Mouse (Mus musculus) T-helper 1 cell (primary cell): Measurements from ENCODE around the gene Tns4.

Experiments used
- in situ Hi-C: fragments of 300-600 bp; cut with MboI, MseI; formaldehyde crosslinking; loops from one replicate; pipeline ENCODE4 v1.15.1; 2025; ENCODE audit warnings: high pct_unique_total_duplicates

The Tns4 gene

DNA sequence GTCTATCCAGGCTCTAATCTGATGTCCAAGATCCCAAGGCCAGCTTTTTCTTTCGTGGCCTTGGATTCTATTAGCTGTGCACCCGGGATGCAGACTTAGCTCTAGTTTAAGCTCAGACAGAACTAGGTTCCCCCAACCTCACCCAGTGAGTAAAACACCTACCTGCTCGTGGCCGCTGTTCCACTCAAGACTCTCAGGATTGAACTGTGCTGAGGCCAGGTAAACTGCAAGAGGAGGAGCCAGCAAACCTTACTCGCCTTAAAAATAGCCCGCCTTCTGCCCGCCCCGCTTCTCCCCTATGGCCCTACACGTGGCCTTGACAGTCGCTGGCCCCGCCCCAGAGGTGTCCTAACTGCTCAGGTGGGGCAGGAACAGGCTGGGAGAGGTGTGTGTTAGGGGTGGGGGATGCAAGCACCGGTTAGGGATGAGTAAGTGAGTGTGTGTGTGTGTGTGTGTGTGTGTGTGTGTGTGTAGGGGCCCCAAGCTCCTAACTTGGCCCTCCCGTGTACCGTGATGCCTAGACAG lies at the start of gene Tns4:
Tns4 (minus strand) TSS at position 230 of the 525 bp plus-strand sequence.
- in situ Hi-C loops, result loop anchor here (25.0 kb wide), 1 partner anchor 948 kb away; the partner anchor contains the start of genes Krt33b and Krt34

DNA sequence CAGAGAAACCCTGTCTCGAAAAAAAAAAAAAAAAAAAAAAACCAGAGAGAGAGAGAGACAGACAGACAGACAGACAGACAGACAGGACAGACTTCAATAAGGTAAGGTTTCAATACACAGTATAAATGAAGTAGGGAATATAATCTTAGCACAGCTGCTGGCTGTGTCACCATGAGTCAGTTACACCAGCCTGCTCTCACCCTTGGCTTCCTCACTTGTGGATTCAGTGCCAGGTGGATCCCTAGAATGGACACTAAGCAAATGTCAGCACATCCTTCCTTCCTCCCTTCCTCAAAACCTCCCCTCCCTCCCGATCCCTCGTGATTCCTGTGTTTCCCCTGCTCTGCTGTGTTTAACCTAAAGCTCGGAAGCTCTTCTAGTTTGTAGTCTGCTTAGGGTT lies 48.3 kb upstream of the Tns4 start:
- in situ Hi-C loops, result no loop called here

DNA sequence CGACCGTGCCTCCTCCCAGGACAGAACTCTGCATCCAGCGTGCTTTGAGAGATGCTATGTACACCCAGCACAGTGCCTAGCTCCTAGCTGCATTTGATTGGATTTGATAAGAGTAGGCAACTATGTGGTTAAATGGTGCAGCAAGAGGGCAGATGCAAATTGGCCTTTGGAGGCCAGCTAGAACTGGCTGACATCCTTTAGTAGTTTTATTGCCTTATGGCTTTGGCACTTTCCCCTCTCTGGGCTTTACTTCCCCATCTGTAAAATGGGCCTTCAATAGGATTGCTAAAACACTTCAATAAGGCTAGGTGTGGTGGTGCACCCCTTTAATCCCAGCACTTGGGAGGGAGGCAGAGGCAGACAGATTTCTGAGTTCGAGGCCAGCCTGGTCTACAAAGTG lies 47.9 kb upstream of the Tns4 start:
- in situ Hi-C loops, result no loop called here

DNA sequence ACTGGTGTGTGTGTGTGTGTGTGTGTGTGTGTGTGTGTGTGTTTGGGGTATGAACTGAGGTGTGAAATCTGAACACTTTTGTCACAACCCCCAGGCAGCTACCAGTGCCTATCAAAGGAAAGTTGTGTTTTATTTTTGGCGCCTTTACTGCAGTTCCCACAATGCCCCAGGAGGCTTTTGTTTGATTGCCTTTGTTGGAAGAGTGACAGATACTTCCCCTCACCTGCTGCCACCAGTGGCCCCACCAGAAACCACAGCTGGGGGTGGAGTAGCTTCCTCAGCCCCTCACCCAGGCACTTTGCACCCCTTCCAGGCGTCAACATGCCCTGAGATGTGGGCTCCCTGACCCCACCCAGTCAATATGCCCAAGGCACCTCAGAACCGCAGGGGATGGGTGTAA lies 47.3 kb upstream of the Tns4 start:
- in situ Hi-C loops, result no loop called here

DNA sequence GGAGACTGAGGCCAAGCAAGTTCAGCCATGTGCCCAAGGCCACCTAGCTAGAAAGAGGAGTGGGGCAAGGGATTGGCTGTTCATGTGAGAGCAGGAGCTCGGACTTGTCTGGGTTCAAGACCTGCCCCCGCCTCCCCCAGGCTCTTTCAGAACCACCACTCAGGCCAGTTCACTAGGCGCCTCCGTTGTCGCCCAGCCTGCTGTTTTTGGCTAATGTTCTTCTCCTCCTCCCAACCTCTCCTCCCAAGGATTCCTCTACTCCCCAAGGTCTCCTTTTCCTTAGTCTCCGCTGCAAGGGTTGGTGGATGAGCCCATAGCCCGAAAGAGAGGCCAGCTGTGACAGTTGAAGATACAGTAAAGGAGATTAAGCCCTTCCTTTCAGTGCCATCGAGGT lies 45.9 kb upstream of the Tns4 start:
- in situ Hi-C loops, result no loop called here

DNA sequence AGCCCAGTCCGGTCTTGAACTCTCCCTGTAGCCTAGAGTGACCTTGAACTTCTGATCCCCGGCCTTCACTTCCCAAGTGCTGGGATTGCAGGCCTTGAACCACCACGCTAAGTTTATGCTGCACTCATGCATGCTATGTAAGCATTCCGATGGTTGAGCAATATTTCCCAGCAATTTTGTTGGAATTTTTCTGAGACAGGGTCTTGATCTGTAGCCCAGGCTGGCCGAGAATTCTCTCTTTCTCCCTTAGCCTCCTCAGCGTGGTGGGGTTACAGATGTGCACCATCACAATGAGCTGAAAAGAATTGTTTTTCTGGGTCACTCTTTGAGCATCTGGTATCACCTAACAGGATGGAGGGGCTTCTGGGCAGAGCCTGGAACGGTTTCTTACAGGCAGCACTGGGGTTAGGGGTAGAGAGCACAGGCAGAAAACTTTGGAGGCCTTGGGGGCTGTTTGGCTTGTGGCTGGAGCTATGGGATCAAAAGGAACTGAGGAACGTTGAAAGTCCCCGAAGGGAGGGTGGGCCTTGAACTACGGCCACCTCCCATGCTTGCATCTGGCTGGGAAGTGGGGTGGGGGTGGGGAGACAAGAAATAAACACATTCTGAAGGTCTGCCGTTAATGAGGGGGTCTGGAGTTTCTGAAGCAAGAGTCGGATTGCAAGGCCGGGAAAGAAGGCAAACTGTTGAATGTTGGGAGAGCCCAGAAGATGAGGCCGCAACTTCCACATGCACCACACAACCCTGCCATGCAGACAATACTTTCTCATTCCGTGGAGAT lies 45.4 kb upstream of the Tns4 start:
- in situ Hi-C loops, result no loop called here

DNA sequence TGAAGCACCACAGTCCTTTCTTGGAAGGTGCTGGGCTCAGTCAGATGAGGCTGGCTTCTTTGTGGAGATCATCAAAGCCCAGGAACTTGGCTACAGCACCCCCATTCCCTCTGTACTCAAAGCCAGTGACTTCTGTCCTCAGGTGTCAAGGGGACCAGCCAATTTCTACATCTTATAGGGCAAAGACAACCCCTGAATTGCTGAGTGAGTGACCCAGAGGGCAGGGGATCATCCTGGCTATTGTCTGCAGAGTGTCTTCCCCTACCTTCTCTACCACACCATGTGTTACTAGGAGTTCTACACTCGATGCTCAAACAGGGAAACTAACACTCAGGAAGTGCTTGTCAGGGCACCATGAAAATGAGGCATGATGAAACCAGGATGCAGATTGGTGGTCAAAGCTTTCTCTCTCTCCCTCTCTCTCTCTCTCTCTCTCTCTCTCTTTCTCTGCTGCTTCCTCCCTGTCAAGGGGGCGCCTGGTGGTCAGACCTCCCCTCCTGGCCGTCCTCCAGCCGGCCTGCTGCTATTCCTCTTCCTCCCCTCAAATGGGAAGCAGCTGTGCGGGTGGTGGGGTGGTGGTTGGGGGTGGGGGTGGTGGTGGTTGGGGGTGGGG lies 44.3 kb upstream of the Tns4 start:
- in situ Hi-C loops, result no loop called here

DNA sequence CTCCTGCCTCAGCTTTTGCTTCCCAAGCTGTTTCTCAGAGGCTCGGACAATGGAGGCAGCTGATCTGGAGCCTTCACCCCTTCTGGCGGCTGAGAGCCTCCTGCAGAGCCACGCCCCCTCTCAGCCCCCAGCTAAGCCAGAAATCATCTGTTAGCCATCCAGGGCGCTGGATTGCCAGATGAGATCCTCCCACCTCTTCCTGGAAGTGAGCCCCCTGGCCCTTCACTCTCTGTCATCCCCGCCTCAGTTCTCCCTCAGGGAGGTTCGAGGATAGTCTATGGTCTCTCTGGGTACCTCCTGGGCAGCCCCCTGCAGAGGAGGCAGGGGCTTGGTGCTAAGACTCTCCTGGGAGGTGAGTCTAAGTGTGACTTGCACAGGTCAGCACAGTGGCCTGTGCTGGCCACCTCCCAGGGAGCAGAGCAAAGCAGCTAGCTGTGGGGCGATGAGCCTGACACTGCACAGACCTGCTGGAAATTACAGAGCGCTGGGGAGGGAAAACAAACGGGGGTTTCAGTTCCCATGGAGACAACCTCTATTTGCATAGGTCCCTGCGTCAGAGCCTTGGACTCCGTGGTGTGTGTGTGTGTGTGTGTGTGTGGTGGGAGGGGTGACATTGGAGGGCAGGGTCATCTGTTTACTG lies 43.1 kb upstream of the Tns4 start:
- in situ Hi-C loops, result no loop called here

DNA sequence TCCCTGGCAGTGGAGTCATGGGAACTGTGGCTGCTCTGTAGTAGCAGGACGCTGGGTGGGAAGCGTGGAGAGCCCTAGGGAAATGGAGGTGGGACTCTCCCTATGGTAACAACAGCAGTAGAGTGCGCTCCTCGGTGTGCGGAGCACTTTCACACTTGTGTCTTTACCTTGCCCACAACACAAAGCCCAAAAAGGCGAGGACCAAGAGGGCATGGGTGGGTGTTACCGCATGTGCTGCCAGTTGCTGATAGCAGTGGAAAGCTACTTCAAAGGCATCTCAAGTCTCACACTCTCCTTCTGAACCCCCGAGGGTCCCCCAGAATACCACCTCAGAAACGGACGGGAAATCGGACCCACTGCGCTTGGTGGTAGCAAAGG lies 42.3 kb upstream of the Tns4 start:
- in situ Hi-C loops, result no loop called here

DNA sequence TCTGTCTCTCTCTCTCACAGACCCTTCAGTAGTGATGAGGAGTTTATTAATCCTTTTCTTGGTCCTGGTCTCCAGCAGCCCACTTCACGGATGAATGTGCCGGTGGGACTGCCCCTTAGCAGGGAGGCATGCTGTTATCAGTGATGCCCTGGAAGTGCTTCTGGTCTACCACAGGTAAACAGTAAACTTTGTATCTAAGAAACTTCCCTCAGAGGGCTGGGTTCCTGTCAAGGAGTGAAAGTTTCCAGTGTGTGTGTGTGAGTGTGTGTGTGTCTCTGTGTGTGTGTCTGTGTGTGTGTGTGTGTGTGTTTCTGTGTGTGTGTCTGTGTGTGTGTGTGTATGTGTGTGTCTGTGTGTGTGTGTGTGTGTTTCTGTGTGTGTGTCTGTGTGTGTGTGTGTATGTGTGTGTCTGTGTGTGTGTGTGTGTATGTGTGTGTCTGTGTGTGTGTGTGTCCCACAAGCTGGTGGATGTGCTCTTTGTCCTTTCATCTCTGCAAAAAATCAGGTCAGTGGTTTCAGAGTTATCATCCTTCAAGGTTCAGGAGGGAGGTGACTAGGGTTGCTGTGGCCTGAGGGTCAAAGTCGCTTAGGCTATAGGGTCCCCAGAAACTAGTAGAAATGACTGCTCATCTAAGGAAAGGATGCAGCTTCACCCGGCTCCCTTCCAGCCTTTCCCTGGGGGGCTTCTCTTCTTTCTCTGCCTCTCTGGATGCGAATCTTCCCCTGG lies 41.8 kb upstream of the Tns4 start:
- in situ Hi-C loops, result no loop called here

DNA sequence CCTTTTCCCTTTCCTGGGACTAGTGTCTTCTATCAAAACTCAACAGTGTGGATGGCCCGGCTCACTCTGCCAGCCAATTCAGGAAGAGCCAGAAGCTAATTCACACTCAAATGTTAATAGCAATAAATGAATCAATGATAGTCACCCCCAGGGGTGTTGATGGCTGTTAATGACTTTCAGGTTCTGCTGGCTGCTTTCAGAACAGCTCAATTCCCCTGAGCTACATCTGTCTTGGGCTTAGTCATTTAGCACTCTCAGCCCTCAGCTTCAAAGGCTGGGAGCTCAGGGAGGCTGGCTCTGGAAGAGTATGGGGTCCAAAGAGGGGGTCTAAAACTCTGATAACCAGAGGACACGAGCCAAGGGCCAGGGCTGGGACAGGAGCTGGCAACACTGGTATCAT lies 40.2 kb upstream of the Tns4 start:
- in situ Hi-C loops, result no loop called here

DNA sequence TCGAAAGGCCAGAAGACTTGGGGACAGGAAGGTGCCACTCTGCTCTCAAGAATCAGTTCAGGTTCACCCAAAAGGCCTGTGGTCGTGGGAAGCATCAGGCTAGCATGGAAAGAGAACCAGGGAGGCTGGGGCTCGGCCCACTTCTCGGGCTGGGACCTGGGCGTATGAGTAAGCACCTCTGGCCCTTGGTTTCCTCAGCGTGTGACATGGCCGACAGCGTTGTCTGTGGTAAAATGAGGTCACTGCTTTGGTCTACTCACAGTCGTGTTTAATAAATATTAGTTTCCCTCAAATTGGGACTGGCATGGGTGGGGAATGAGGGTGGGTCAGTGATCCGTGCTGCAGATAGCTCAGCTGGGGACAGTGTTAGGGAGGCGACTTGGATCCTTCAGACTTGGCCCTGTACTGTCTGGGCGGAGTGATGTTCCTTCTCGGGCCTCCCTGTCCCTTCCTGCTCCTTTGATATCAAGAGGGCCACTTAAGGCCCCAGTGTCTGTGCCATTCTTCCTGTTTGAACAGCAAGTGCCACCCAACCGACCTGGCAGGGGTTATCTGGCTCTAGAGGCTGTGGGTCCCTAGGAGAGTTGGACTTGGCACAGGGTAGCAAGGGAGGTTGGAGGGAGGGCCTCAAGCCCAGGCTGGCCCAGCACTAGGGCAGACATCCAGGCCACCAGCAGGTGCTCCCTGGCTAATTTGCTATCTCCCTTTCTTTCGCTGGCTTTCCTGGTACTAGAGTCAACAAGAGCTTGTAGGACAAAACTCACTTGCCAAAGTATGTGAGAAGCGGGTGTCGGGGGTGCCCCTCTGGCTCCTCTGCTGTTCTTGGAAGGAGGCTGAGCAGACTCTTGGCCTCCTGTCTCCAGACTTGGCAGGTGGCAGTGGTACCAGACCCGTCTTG lies 38.9 kb upstream of the Tns4 start:
- in situ Hi-C loops, result no loop called here

DNA sequence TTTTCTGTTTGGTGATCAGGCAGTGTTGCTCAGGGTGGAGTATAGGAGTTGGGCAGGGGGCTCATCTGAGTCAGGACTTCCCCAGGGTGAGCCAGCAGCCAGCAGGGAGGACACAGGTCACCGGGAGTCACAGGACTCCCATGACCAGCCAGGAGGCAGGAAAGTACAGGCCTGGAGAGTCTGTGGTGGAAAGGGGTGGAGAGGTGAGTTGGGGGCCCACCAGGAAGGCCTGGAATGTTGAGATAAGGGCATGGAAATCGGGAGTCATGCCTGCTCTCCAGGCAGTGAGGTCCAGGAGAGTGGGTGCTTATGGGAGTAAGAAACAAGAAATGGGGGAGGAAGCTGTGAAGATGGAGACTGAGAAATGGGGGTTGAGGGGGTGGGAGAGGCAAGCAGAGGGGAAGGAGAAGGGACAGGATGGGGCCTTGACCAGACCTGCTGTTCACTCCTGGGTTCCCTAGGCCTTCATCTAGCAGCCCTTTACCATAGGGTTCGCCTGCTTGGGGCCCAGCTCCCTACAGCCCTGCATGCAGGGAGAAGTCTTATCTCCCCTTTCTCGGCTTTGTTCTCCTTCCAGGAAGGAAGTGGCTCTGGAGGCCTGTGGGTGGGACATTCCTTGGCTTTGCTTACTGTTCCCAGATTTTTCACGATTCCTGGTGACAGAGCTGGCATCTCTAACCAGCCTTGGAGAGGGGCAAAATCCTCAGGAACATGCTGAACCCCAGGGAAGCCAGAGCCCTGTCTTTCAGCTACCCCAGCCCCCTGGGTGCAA lies 37.6 kb upstream of the Tns4 start:
- in situ Hi-C loops, result no loop called here

DNA sequence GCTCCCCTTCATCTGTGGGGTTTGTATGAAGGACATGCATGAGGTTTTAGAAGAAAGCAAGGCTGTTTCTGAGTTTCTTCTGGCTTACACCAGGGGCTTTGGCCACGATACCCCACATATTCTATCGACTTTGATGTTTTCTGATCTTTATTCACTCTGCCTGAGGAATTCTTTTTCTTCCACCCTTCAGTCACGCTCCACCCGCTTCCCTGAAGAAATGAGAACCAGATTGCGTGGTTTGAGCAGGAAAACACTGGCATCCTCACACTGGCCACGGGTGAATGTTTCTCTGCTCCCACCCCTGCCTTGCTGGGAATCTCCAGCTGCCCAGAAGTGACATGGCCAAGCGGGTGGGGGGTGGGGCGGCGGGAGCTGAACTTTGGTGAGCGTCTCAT lies 35.5 kb upstream of the Tns4 start:
- in situ Hi-C loops, result loop anchor here (5.0 kb wide), 1 partner anchor 87 kb away; no protein-coding TSS in a partner anchor

DNA sequence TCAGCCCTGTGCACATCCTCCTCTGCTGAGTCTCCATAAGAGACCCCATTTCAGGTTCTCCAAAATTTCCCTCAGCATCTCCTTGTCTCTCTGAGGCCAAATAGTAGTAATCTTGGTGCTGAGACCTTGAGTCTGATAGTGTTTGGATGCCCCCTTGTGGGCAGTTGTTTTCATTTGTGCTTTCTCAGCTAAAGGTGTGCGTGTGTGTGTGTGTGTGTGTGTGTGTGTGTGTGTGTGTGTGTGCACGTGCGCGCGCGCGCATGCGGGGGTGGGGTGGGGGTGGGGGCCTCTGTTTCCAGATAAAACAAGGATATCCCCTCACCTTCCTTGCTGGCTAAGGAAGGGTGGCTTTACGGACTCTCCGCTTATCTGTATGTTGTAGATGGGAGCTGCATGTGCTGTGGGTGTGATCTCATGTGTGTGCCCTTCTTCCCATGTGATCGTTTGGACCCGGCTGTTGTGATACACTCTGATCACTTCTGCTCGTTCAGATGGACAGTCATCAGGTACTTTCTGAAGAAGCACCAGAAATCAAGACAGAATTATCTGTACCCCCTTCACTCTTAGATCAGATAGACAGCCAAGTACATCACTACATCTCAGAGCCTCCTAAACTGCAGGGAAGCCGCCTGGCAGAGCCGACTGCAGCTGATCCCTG lies 35.0 kb upstream of the Tns4 start:
- in situ Hi-C loops, result loop anchor here (5.0 kb wide), 1 partner anchor 87 kb away; no protein-coding TSS in a partner anchor

DNA sequence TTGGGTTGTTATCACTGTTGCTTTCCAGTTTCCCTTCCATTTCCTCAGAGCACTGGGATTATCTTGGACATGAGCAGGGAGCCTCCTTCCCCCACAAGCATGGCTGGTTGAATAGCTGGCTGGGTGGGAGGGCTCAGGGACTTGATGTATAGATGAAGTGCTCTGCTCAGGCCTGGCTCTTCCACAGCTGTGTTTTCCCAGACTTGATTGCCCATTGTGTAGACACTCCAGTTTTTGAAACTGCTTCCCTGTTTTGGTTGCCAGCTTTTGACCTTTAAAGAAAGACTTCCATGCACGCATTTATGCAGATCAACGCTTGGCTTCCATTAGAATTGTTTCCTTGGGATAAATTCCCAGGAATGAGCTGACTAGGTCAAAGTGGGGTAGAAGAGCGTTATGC lies 33.6 kb upstream of the Tns4 start:
- in situ Hi-C loops, result loop anchor here (5.0 kb wide), 1 partner anchor 85 kb away; no protein-coding TSS in a partner anchor

DNA sequence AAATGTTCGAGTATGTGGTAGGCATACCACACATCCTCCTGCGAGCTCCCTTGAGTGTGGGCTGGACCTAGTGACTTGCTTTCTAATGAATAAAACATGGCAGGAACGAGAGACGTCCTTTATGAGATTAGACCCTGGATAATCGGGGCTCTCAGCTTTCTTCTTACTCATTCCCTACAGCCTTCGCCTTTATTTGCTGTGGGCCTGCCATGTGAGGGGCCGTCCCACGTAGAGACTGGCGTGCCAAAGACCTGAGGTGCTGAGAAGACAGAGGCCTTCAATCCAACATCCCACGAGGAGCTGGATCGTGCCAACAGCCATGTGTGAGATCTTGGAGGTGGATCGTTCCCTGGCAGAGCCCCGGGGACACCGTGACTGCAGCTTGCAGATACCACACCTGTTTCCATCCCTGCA lies 32.1 kb upstream of the Tns4 start:
- in situ Hi-C loops, result loop anchor here (5.0 kb wide), 1 partner anchor 84 kb away; no protein-coding TSS in a partner anchor

DNA sequence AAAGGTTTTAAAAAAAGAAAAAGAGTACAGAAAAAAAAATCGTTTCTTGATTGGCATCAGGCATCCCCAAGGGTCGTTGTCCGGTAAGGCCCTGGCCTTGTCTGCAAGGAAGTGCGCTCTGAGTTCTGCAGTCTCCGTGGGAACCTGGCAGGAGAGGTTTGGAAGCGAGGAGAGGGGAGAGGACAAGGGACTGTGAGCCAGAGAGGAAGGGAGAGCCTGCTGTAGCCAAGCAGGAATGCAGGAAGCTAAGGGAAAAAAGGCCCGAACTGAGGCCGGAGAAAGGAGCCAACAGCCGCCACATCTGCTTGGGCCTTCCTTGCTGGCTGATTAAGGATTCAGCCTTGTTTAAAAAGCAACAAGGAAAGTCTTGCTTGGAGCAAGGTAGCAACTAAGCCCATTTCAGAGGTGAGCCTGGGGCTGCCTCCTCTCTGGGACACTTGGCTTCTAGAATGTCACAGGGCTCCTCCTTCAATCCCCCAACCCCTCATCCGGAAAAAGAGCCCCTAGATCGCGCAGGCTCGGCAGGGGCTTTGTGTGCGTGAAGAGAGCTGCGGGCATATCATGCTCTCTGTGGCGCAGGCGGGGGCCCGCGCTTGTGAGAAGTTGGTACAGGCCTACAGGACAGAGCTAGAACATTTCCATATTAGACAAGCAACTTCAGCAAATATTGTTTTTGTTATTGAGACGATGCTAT lies 31.6 kb upstream of the Tns4 start:
- in situ Hi-C loops, result loop anchor here (5.0 kb wide), 1 partner anchor 83 kb away; no protein-coding TSS in a partner anchor

DNA sequence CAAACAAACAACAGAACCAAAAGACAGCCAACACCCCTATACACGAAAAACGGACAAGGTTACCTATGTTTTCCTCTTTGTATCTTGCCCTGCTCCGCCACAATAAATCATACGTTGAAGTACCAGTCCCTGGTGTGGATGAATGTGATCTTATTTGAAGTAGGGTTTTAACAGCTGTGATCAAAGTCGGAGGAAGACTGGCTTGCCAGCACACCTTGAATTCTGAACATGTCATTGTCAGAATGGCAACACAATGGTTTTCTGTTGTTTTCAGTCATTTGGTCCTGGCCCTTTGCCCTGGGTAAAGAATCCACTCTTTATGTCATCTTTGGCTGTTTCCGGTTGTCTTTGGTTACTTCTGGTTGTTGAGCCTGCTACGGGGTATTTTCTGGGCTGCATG lies 29.9 kb upstream of the Tns4 start:
- in situ Hi-C loops, result no loop called here
